Mouse (Mus musculus) MEL (cell line): Measurements from ENCODE around the gene Ipmk. TPM values are rescaled to one million over a fixed set of nuclear protein-coding genes. Genes with fewer than 3 reads are reported as not detected.

Experiments
- DNase-seq: peaks from one replicate; pipeline ENCODE4 v3.0.0; 2011; ENCODE audit warnings: low read depth, low spot score
- H3K27ac ChIP-seq: 2 replicates; pipeline ENCODE4 v1.5.1; 2012; ENCODE audit warnings: low read depth, mild to moderate bottlenecking, control low read depth, low read length, moderate library complexity; ENCODE audit not compliant: control insufficient read depth
- H3K27me3 ChIP-seq, 2 experiments: fragments of 150-350 bp in 1 of 2; sonication (generic) in 1 of 2; 2 replicates each; pipeline ENCODE4 v1.6.1; 2012; ENCODE audit warnings: low read length in 2 of 2, mild to moderate bottlenecking in 2 of 2, improper control_type of control experiment in 1 of 2, moderate library complexity in 1 of 2; ENCODE audit not compliant: insufficient read depth in 2 of 2, control insufficient read depth in 1 of 2
- H3K36me3 ChIP-seq, 2 experiments: 2 replicates each; pipeline ENCODE4 v1.6.1; 2012 to 2014; ENCODE audit warnings: low read length in 2 of 2, improper control_type of control experiment in 1 of 2, inconsistent platforms in 1 of 2, mild to moderate bottlenecking in 1 of 2; ENCODE audit not compliant: insufficient read depth in 2 of 2, control insufficient read depth in 1 of 2
- H3K4me1 ChIP-seq, 2 experiments: fragments of 150-350 bp in 1 of 2; sonication (generic) in 1 of 2; 2 replicates each; pipeline ENCODE4 v1.6.1; 2012; ENCODE audit warnings: low read length in 2 of 2, improper control_type of control experiment in 1 of 2, mild to moderate bottlenecking in 1 of 2; ENCODE audit not compliant: insufficient read depth in 2 of 2, control insufficient read depth in 1 of 2
- H3K4me3 ChIP-seq, 2 experiments: fragments of 150-350 bp in 1 of 2; sonication (generic) in 1 of 2; 2 replicates each; pipeline ENCODE4 v1.5.1; 2012; ENCODE audit warnings: low read depth in 2 of 2, low read length in 2 of 2, mild to moderate bottlenecking in 2 of 2, moderate library complexity in 2 of 2, control low read depth in 1 of 2, improper control_type of control experiment in 1 of 2; ENCODE audit not compliant: control insufficient read depth in 1 of 2, insufficient read depth in 1 of 2
- H3K79me2 ChIP-seq: 2 replicates; pipeline ENCODE4 v1.6.1; 2012; ENCODE audit warnings: mild to moderate bottlenecking, low read length, moderate library complexity; ENCODE audit not compliant: control insufficient read depth, poor library complexity, insufficient read depth
- H3K9ac ChIP-seq: 2 replicates; pipeline ENCODE4 v1.6.1; 2012; ENCODE audit warnings: low read depth, mild to moderate bottlenecking, control low read depth, low read length, moderate library complexity; ENCODE audit not compliant: control insufficient read depth, poor library complexity, severe bottlenecking
- H3K9me3 ChIP-seq: fragments of 150-350 bp; sonication (generic); replicated peaks from 2 replicates; pipeline ENCODE4 v1.6.1; 2012; ENCODE audit warnings: mild to moderate bottlenecking, low read length, improper control_type of control experiment, moderate library complexity; ENCODE audit not compliant: insufficient read depth
- CHD2 ChIP-seq: IDR thresholded peaks from 2 replicates; pipeline ENCODE4 v1.6.1; 2011; ENCODE audit warnings: low read length, improper control_type of control experiment
- CTCF ChIP-seq, 3 experiments: IDR thresholded peaks in 2 of 3; conservative IDR thresholded peaks in 1 of 3; 2 replicates each; pipeline ENCODE4 v1.5.1; 2011 to 2012; ENCODE audit warnings: low read length in 3 of 3, low read depth in 2 of 3, mild to moderate bottlenecking in 2 of 3, improper control_type of control experiment in 1 of 3, inconsistent platforms in 1 of 3, mixed read lengths in 1 of 3, moderate library complexity in 1 of 3; ENCODE audit not compliant: control insufficient read depth in 1 of 3, insufficient read depth in 1 of 3, poor library complexity in 1 of 3, severe bottlenecking in 1 of 3
- KAT2A ChIP-seq: conservative IDR thresholded peaks from 2 replicates; pipeline ENCODE4 v1.6.1; 2012; ENCODE audit warnings: low read depth, low read length, improper control_type of control experiment, inconsistent platforms
- MXI1 ChIP-seq: IDR thresholded peaks from 2 replicates; pipeline ENCODE4 v1.6.1; 2011; ENCODE audit warnings: mild to moderate bottlenecking, low read depth, low read length, improper control_type of control experiment
- NELFE ChIP-seq: IDR thresholded peaks from 2 replicates; pipeline ENCODE4 v1.6.1; 2011; ENCODE audit warnings: low read depth, low read length, improper control_type of control experiment
- RAD21 ChIP-seq: IDR thresholded peaks from 2 replicates; pipeline ENCODE4 v1.6.1; 2011; ENCODE audit warnings: mild to moderate bottlenecking, low read depth, low read length, improper control_type of control experiment
- SIN3A ChIP-seq: IDR thresholded peaks from 2 replicates; pipeline ENCODE4 v1.6.1; 2012; ENCODE audit warnings: low read length, improper control_type of control experiment, inconsistent platforms
- TAL1 ChIP-seq: IDR thresholded peaks from 2 replicates; pipeline ENCODE4 v1.6.1; 2012; ENCODE audit warnings: mild to moderate bottlenecking, inconsistent platforms, low read length, moderate library complexity, mixed read lengths
- USF1 ChIP-seq: IDR thresholded peaks from 2 replicates; pipeline ENCODE4 v1.6.1; 2014; ENCODE audit warnings: low read depth, mild to moderate bottlenecking, inconsistent platforms, low read length, improper control_type of control experiment, moderate library complexity
- USF2 ChIP-seq, 2 experiments: IDR thresholded peaks; 2 replicates each; pipeline ENCODE4 v1.6.1; 2011 to 2012; ENCODE audit warnings: improper control_type of control experiment in 2 of 2, low read length in 2 of 2, borderline replicate concordance in 1 of 2, inconsistent platforms in 1 of 2, low read depth in 1 of 2, mild to moderate bottlenecking in 1 of 2; ENCODE audit not compliant: insufficient read depth in 1 of 2
- ZNF384 ChIP-seq: IDR thresholded peaks from 2 replicates; pipeline ENCODE4 v1.6.1; 2012; ENCODE audit warnings: low read depth, mild to moderate bottlenecking, inconsistent platforms, low read length, improper control_type of control experiment
- polyA plus RNA-seq, 2 experiments: library from polyadenylated mRNA; stranded (reverse) in 1 of 2; unstranded in 1 of 2; fragments of >175 nt in 1 of 2; fragments of >200 nt in 1 of 2; gene quantifications; 2 replicates each; pipeline versions ENCODE4 v1.2.1 to v1.2.4; 2012; ENCODE audit warnings: low replicate concordance in 2 of 2, low read depth in 1 of 2; ENCODE audit not compliant: insufficient read length in 2 of 2, insufficient read depth in 1 of 2, missing spikeins in 1 of 2
- total RNA-seq: library from RNA; depleted of rRNA; stranded (reverse); fragments of 300-350 nt; gene quantifications from 2 replicates; pipeline ENCODE4 v1.2.3, GENCODE M21; 2012

Gene Ipmk
- total and polyA plus RNA-seq, 3 experiments = 21.0 to 36.7 TPM; not detected in 1

DNA sequence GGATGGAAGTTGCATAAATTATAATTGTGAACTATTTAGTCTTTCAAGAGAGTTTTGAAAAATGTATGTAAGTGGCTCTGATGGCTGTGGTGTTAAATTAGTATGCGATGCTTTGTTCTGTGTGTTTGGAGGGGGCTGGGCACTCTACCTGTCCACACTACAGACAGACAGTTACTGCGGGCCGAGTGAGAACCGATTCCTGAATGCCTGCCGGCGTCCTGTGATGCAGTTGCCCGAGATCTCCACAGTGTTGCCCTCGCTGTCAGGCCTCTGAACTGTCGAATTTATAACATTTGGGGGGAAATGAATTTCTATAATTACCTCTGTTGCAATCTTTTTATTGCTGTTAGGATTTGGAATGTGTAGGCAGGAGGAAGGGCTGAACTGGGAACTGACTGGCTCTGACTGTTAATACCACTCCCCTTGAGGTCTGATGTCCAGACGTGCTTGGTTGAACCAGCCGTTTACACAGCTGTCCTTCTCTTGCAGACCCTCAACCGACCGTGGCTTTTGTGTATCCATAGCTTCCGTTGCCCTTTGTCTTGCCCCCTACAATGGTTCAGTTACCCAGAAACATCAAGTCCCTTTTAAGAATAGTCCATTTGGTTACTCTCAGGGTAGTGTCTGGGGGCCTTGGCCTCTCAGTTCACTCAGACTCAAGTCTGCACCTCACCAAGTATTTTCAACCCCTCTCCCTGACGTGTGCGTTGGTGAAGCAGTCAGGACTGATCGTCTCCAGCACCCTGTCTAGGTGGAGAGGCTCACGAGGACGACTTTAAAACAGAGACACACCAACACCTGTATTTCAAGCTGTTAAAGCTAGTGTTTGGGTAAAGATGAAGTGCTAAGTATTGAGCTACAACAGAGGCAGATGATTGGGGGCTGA lies 36.8 kb downstream of the Ipmk start:
- Histone ChIP-seq H3K9me3 (no peaks in the 10 kb centered on the region), H3K27me3 (no peaks in the 10 kb centered on the region), H3K4me1 (no peaks in the 10 kb centered on the region), H3K36me3 (peaks cover 0 to 3% of the 10 kb centered on the region in 2 experiments; a peak in 1 of 4 replicates), H3K4me3 (no peak overlapping the region), H3K79me2 (no peaks in the 10 kb centered on the region), H3K9ac (no peak overlapping the region), H3K27ac (no peak overlapping the region)
- no peak for DNase-seq
- no peak for TF ChIP-seq CTCF (IDR thresholded peaks at IDR 0.05 in 2 of 3, conservative IDR thresholded peaks at IDR 0.05 in 1 of 3; ENCODE audit: control insufficient read depth in 1 of 3, insufficient read depth in 1 of 3, low read depth in 2 of 3, low read length in 3 of 3, poor library complexity in 1 of 3, severe bottlenecking in 1 of 3)
- no peak for TF ChIP-seq TAL1
- TF ChIP-seq RAD21 = no peak

DNA sequence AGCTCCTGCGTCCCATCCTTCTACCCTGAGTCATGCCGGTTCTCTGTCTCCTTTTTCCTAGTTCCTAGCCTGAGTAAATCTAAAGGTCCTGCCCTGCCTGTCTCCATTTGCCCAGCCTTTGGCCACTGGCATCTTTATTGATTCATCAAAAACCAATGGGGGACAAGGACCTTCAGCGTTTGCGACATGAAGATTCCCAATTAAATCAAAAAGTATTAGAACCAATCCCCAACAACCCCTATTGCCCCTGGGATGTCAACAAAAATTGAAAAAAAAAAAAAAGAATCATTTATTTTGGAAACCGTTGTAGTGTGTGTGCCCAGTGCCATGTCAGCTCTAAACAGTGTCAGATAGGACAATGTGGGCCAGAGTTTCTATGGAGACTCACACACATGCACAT lies 41.7 kb downstream of the Ipmk start:
- Histone ChIP-seq H3K27ac (no peak overlapping the region), H3K27me3 (no peaks in the 10 kb centered on the region), H3K36me3 (no peaks in the 10 kb centered on the region), H3K9ac (no peak overlapping the region), H3K4me3 (no peak overlapping the region), H3K9me3 (no peaks in the 10 kb centered on the region), H3K4me1 (no peaks in the 10 kb centered on the region), H3K79me2 (no peaks in the 10 kb centered on the region)
- no peak for DNase-seq
- TF ChIP-seq NELFE (no peak), CTCF (IDR thresholded peaks at IDR 0.05 in 2 of 3, conservative IDR thresholded peaks at IDR 0.05 in 1 of 3; ENCODE audit: control insufficient read depth in 1 of 3, insufficient read depth in 1 of 3, low read depth in 2 of 3, low read length in 3 of 3, poor library complexity in 1 of 3, severe bottlenecking in 1 of 3) (no peak), TAL1 (no peak), KAT2A (no peak), CHD2 (no peak)

DNA sequence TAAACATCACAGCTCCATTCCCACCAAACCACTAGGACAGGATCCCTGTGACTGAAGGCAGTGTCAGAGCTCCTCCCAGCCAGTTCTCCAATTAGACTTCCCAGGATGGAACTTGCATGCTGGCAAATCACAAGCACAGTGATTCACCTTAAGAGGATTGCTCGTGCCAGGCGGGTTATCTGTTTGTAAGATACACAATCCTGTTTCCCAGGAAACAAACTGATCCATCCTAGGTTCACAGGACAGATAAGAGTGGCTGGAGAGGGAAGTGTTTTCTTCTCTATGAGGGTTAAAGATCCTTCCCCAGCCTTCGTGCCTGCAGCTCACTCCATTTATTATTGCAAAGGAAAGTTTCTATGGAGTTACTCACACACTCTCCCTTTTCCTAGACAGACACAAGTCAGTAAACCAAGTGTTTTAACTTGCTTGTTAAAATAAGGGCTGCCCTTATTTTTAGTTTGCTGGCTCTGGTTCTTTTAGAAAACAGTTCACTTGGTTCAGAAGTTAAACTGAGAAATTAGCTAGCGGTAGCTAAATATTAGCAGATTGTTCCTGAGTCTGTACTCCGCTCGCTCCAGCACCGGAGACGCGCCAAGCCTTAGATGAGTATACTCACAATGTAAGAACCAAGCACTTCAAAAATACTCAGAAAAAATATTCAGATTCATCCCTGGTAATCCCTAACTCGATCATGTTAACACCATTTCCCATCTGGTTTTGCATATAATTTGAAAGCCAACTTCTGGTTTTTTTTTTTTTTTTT lies 51.0 kb downstream of the Ipmk start:
- no peak overlapping the region for H3K27ac ChIP-seq
- H3K36me3 ChIP-seq = peaks cover 0 to 3% of the 10 kb centered on the region in 2 experiments; a peak in 2 of 4 replicates
- no peak for TF ChIP-seq SIN3A
- no peak for TF ChIP-seq USF1
- no peak for TF ChIP-seq ZNF384
- TF ChIP-seq CTCF (IDR thresholded peaks at IDR 0.05 in 2 of 3, conservative IDR thresholded peaks at IDR 0.05 in 1 of 3; ENCODE audit: control insufficient read depth in 1 of 3, insufficient read depth in 1 of 3, low read depth in 2 of 3, low read length in 3 of 3, poor library complexity in 1 of 3, severe bottlenecking in 1 of 3) = no peak
- TF ChIP-seq MXI1 = no peak
- TF ChIP-seq USF2 (IDR thresholded peaks at IDR 0.05; ENCODE audit: borderline replicate concordance in 1 of 2, insufficient read depth in 1 of 2, low read depth in 1 of 2, low read length in 2 of 2) = no peak
- H3K27me3 ChIP-seq = no peaks in the 10 kb centered on the region
- H3K4me3 ChIP-seq = no peak overlapping the region
- no peaks in the 10 kb centered on the region for H3K4me1 ChIP-seq
- no peak for DNase-seq
- no peaks in the 10 kb centered on the region for H3K9me3 ChIP-seq
- H3K9ac ChIP-seq = no peak overlapping the region
- H3K79me2 ChIP-seq = no peaks in the 10 kb centered on the region
